Mouse (Mus musculus): Measurements from ENCODE around the gene Vmn2r56. TPM values are rescaled to one million over a fixed set of nuclear protein-coding genes. Genes with fewer than 3 reads are reported as not detected.

Gene Vmn2r56
- not detected for polyA plus RNA-seq (2014; fragmentation: Illumina TruSeq; extraction: RNeasy Lipid Tissue Mini Kit (QIAGEN cat#74804); ENCODE audit: low read depth, low replicate concordance)

GRCm38 (mm10) chr7:12734904-12735303, at the start of gene Vmn2r56:
Vmn2r56 (minus strand) TSS chr7:12735004.

GRCm38 (mm10) chr7:12684903-12685302, 49.9 kb downstream of the Vmn2r56 start, which contains the start of gene Vmn2r55:
Vmn2r55 (minus strand) TSS chr7:12685003.

GRCm38 (mm10) chr7:12640219-12640618, 94.6 kb downstream of the Vmn2r56 start, which contains the start of gene Vmn2r54:
Vmn2r54 (minus strand) TSS chr7:12640319.

Other genes with a start within 250 kb of the Vmn2r56 start
- gene 2900092C05Rik, start 222.5 kb downstream of the Vmn2r56 start, polyA plus RNA-seq (2014; fragmentation: Illumina TruSeq; extraction: RNeasy Lipid Tissue Mini Kit (QIAGEN cat#74804); ENCODE audit: low read depth, low replicate concordance) = not detected
- gene Vmn2r53, start 126.2 kb downstream of the Vmn2r56 start, polyA plus RNA-seq (2014; fragmentation: Illumina TruSeq; extraction: RNeasy Lipid Tissue Mini Kit (QIAGEN cat#74804); ENCODE audit: low read depth, low replicate concordance) = not detected
- gene Vmn2r54, start 94.7 kb downstream of the Vmn2r56 start, polyA plus RNA-seq (2014; fragmentation: Illumina TruSeq; extraction: RNeasy Lipid Tissue Mini Kit (QIAGEN cat#74804); ENCODE audit: low read depth, low replicate concordance) = not detected
- gene Vmn2r55, start 50.0 kb downstream of the Vmn2r56 start, polyA plus RNA-seq (2014; fragmentation: Illumina TruSeq; extraction: RNeasy Lipid Tissue Mini Kit (QIAGEN cat#74804); ENCODE audit: low read depth, low replicate concordance) = not detected
- 1.4 TPM for gene Zscan18, start 68.6 kb upstream of the Vmn2r56 start, polyA plus RNA-seq (2014; fragmentation: Illumina TruSeq; extraction: RNeasy Lipid Tissue Mini Kit (QIAGEN cat#74804); ENCODE audit: low read depth, low replicate concordance)
- 5.9 TPM for gene Zfp329, start 83.9 kb upstream of the Vmn2r56 start, polyA plus RNA-seq (2014; fragmentation: Illumina TruSeq; extraction: RNeasy Lipid Tissue Mini Kit (QIAGEN cat#74804); ENCODE audit: low read depth, low replicate concordance)
- 21.8 TPM for gene Zfp110, start 99.8 kb upstream of the Vmn2r56 start, polyA plus RNA-seq (2014; fragmentation: Illumina TruSeq; extraction: RNeasy Lipid Tissue Mini Kit (QIAGEN cat#74804); ENCODE audit: low read depth, low replicate concordance)
- 3.1 TPM for gene Zfp128, start 146.2 kb upstream of the Vmn2r56 start, polyA plus RNA-seq (2014; fragmentation: Illumina TruSeq; extraction: RNeasy Lipid Tissue Mini Kit (QIAGEN cat#74804); ENCODE audit: low read depth, low replicate concordance)
- gene Zscan22, start 162.8 kb upstream of the Vmn2r56 start, polyA plus RNA-seq (2014; fragmentation: Illumina TruSeq; extraction: RNeasy Lipid Tissue Mini Kit (QIAGEN cat#74804); ENCODE audit: low read depth, low replicate concordance) = 5.1 TPM
- 661 TPM for gene Rps5, start 187.3 kb upstream of the Vmn2r56 start, polyA plus RNA-seq (2014; fragmentation: Illumina TruSeq; extraction: RNeasy Lipid Tissue Mini Kit (QIAGEN cat#74804); ENCODE audit: low read depth, low replicate concordance)
- not detected for gene Rnf225, start 192.4 kb upstream of the Vmn2r56 start, polyA plus RNA-seq (2014; fragmentation: Illumina TruSeq; extraction: RNeasy Lipid Tissue Mini Kit (QIAGEN cat#74804); ENCODE audit: low read depth, low replicate concordance)
- gene Zfp324, start 230.8 kb upstream of the Vmn2r56 start, polyA plus RNA-seq (2014; fragmentation: Illumina TruSeq; extraction: RNeasy Lipid Tissue Mini Kit (QIAGEN cat#74804); ENCODE audit: low read depth, low replicate concordance) = 2.5 TPM
- 5.0 TPM for gene Zfp446, start 242.8 kb upstream of the Vmn2r56 start, polyA plus RNA-seq (2014; fragmentation: Illumina TruSeq; extraction: RNeasy Lipid Tissue Mini Kit (QIAGEN cat#74804); ENCODE audit: low read depth, low replicate concordance)